Mouse (Mus musculus): Measurements from ENCODE around the gene Rap2b. TPM values are rescaled to one million over a fixed set of nuclear protein-coding genes. Genes with fewer than 3 reads are reported as not detected.

Gene Rap2b
- polyA plus RNA-seq (2015; fragmentation: Nextera tagmentation; extraction: Ambion mirVana): 10.9 and 11.0 TPM in 2 replicates

GRCm38 (mm10) chr3:61361338-61361737, at the start of gene Rap2b:
Rap2b (plus strand) TSS chr3:61361638.
- Histone ChIP-seq H3K4me2 (no peak within 1 kb of the TSS), H3K27me3 (replicated peaks) (no peaks in the 10 kb centered on the region), H3K36me3 (replicated peaks) (no peaks in the 10 kb centered on the region), H3K4me1 (peaks cover 8% of the 10 kb centered on the region), H3K9ac (no peak within 1 kb of the TSS), H3K4me3 (no peak within 1 kb of the TSS), H3K9me3 (no peaks in the 10 kb centered on the region), H3K27ac (no peak within 1 kb of the TSS)
- ATAC-seq (replicated peaks): no peak
- WGBS: 95% methylated on average over 1 of the region's 1 CpGs

- Histone ChIP-seq H3K4me1 (no peaks in the 10 kb centered on the region), H3K4me2 (no peak overlapping the region), H3K27me3 (replicated peaks) (no peaks in the 10 kb centered on the region), H3K9me3 (no peaks in the 10 kb centered on the region), H3K9ac (no peak overlapping the region), H3K36me3 (replicated peaks) (no peaks in the 10 kb centered on the region), H3K27ac (no peak overlapping the region), H3K4me3 (no peak overlapping the region)
- WGBS: 70% methylated on average over 2 of the region's 2 CpGs
- no peak for ATAC-seq (replicated peaks)
Observed at GRCm38 (mm10) chr3:61315002-61315401, 46.4 kb upstream of the Rap2b start.

GRCm38 (mm10) chr3:61320031-61320430, 41.4 kb upstream of the Rap2b start:
- no peak for ATAC-seq (replicated peaks)
- no peak overlapping the region for H3K27ac ChIP-seq
- no peaks in the 10 kb centered on the region for H3K36me3 ChIP-seq (replicated peaks)
- no peak overlapping the region for H3K9ac ChIP-seq
- H3K9me3 ChIP-seq: no peaks in the 10 kb centered on the region
- no peaks in the 10 kb centered on the region for H3K4me1 ChIP-seq
- H3K4me2 ChIP-seq: no peak overlapping the region
- 85% methylated on average over 2 of the region's 2 CpGs for WGBS
- H3K27me3 ChIP-seq (replicated peaks): no peaks in the 10 kb centered on the region
- H3K4me3 ChIP-seq: no peak overlapping the region

GRCm38 (mm10) chr3:61321632-61322031, 39.8 kb upstream of the Rap2b start:
- H3K4me1 ChIP-seq: no peaks in the 10 kb centered on the region
- 80% methylated on average over 6 of the region's 6 CpGs for WGBS
- no peaks in the 10 kb centered on the region for H3K27me3 ChIP-seq (replicated peaks)
- ATAC-seq (replicated peaks): no peak
- no peak overlapping the region for H3K4me2 ChIP-seq
- H3K36me3 ChIP-seq (replicated peaks): no peaks in the 10 kb centered on the region
- no peak overlapping the region for H3K27ac ChIP-seq
- no peaks in the 10 kb centered on the region for H3K9me3 ChIP-seq
- H3K9ac ChIP-seq: no peak overlapping the region
- H3K4me3 ChIP-seq: no peak overlapping the region

GRCm38 (mm10) chr3:61336205-61336604, 25.2 kb upstream of the Rap2b start:
- Histone ChIP-seq H3K9ac (no peak overlapping the region), H3K9me3 (no peaks in the 10 kb centered on the region), H3K27me3 (replicated peaks) (no peaks in the 10 kb centered on the region), H3K4me3 (no peak overlapping the region), H3K36me3 (replicated peaks) (no peaks in the 10 kb centered on the region), H3K27ac (no peak overlapping the region), H3K4me1 (no peaks in the 10 kb centered on the region), H3K4me2 (no peak overlapping the region)
- WGBS: 68% methylated on average over 2 of the region's 2 CpGs
- ATAC-seq (replicated peaks): no peak

GRCm38 (mm10) chr3:61337230-61337629, 24.2 kb upstream of the Rap2b start:
- no peak overlapping the region for H3K4me3 ChIP-seq
- no peak overlapping the region for H3K4me2 ChIP-seq
- ATAC-seq (replicated peaks): no peak
- no peak overlapping the region for H3K9ac ChIP-seq
- no peaks in the 10 kb centered on the region for H3K9me3 ChIP-seq
- H3K36me3 ChIP-seq (replicated peaks): no peaks in the 10 kb centered on the region
- H3K27me3 ChIP-seq (replicated peaks): no peaks in the 10 kb centered on the region
- H3K27ac ChIP-seq: no peak overlapping the region
- 86% methylated on average over 3 of the region's 3 CpGs for WGBS
- no peaks in the 10 kb centered on the region for H3K4me1 ChIP-seq

GRCm38 (mm10) chr3:61340321-61340720, 21.1 kb upstream of the Rap2b start:
- no peak overlapping the region for H3K4me3 ChIP-seq
- 62% methylated on average over 5 of the region's 5 CpGs for WGBS
- no peaks in the 10 kb centered on the region for H3K9me3 ChIP-seq
- H3K4me2 ChIP-seq: no peak overlapping the region
- no peaks in the 10 kb centered on the region for H3K36me3 ChIP-seq (replicated peaks)
- no peaks in the 10 kb centered on the region for H3K27me3 ChIP-seq (replicated peaks)
- H3K9ac ChIP-seq: no peak overlapping the region
- no peak for ATAC-seq (replicated peaks)
- H3K27ac ChIP-seq: no peak overlapping the region
- H3K4me1 ChIP-seq: no peaks in the 10 kb centered on the region

GRCm38 (mm10) chr3:61344031-61344430, 17.4 kb upstream of the Rap2b start:
- WGBS: 91% methylated on average over 7 of the region's 7 CpGs
- H3K9ac ChIP-seq: no peak overlapping the region
- no peak overlapping the region for H3K27ac ChIP-seq
- H3K36me3 ChIP-seq (replicated peaks): no peaks in the 10 kb centered on the region
- no peaks in the 10 kb centered on the region for H3K4me1 ChIP-seq
- H3K4me2 ChIP-seq: no peak overlapping the region
- no peak overlapping the region for H3K4me3 ChIP-seq
- ATAC-seq (replicated peaks): no peak
- H3K27me3 ChIP-seq (replicated peaks): no peaks in the 10 kb centered on the region
- H3K9me3 ChIP-seq: no peaks in the 10 kb centered on the region

- no peaks in the 10 kb centered on the region for H3K9me3 ChIP-seq
- no peaks in the 10 kb centered on the region for H3K4me1 ChIP-seq
- no peak overlapping the region for H3K4me2 ChIP-seq
- H3K36me3 ChIP-seq (replicated peaks): no peaks in the 10 kb centered on the region
- no peaks in the 10 kb centered on the region for H3K27me3 ChIP-seq (replicated peaks)
- no peak overlapping the region for H3K4me3 ChIP-seq
- WGBS: 44% methylated on average over 1 of the region's 1 CpGs
- ATAC-seq (replicated peaks): no peak
- no peak overlapping the region for H3K9ac ChIP-seq
- no peak overlapping the region for H3K27ac ChIP-seq
Observed at GRCm38 (mm10) chr3:61345636-61346035, 15.8 kb upstream of the Rap2b start.

GRCm38 (mm10) chr3:61348036-61348614, 13.3 kb upstream of the Rap2b start:
- Histone ChIP-seq H3K4me2 (no peak overlapping the region), H3K4me1 (no peaks in the 10 kb centered on the region), H3K9ac (no peak overlapping the region), H3K36me3 (replicated peaks) (no peaks in the 10 kb centered on the region), H3K9me3 (no peaks in the 10 kb centered on the region), H3K27me3 (replicated peaks) (no peaks in the 10 kb centered on the region), H3K4me3 (no peak overlapping the region), H3K27ac (no peak overlapping the region)
- WGBS: 77% methylated on average over 4 of the region's 4 CpGs
- ATAC-seq (replicated peaks): no peak

GRCm38 (mm10) chr3:61349433-61349832, 12.0 kb upstream of the Rap2b start:
- no peak overlapping the region for H3K4me2 ChIP-seq
- no peak overlapping the region for H3K27ac ChIP-seq
- no peak overlapping the region for H3K9ac ChIP-seq
- H3K4me3 ChIP-seq: no peak overlapping the region
- 81% methylated on average over 1 of the region's 1 CpGs for WGBS
- H3K9me3 ChIP-seq: no peaks in the 10 kb centered on the region
- H3K27me3 ChIP-seq (replicated peaks): no peaks in the 10 kb centered on the region
- ATAC-seq (replicated peaks): no peak
- H3K36me3 ChIP-seq (replicated peaks): no peaks in the 10 kb centered on the region
- H3K4me1 ChIP-seq: no peaks in the 10 kb centered on the region

GRCm38 (mm10) chr3:61355464-61355863, 6.0 kb upstream of the Rap2b start:
- Histone ChIP-seq H3K9ac (no peak overlapping the region), H3K4me2 (no peak overlapping the region), H3K4me3 (no peak overlapping the region), H3K4me1 (no peaks in the 10 kb centered on the region), H3K27ac (no peak overlapping the region), H3K9me3 (no peaks in the 10 kb centered on the region), H3K27me3 (replicated peaks) (no peaks in the 10 kb centered on the region), H3K36me3 (replicated peaks) (no peaks in the 10 kb centered on the region)
- 36% methylated on average over 1 of the region's 1 CpGs for whole genome bisulfite sequencing
- ATAC-seq (replicated peaks): no peak

- Histone ChIP-seq H3K9ac (no peak overlapping the region), H3K4me3 (no peak overlapping the region), H3K27me3 (replicated peaks) (no peaks in the 10 kb centered on the region), H3K27ac (no peak overlapping the region), H3K36me3 (replicated peaks) (no peaks in the 10 kb centered on the region), H3K4me2 (no peak overlapping the region), H3K9me3 (no peaks in the 10 kb centered on the region), H3K4me1 (peaks cover 4% of the 10 kb centered on the region; the same call in 1 of the 2 replicates)
- no peak for ATAC-seq (replicated peaks)
- WGBS: 46% methylated on average over 6 of the region's 6 CpGs
Observed at GRCm38 (mm10) chr3:61358107-61358506, 3.3 kb upstream of the Rap2b start.

Measured in midbrain, embryonic 15.5 days (tissue).